Mouse (Mus musculus): ENCODE measurements around the gene Prss56. TPM values are rescaled to one million over a fixed set of nuclear protein-coding genes. Genes with fewer than 3 reads are reported as not detected.

Prss56 gene
- total and polyA plus RNA-seq, 2 experiments from 2014 or later, result not detected

DNA sequence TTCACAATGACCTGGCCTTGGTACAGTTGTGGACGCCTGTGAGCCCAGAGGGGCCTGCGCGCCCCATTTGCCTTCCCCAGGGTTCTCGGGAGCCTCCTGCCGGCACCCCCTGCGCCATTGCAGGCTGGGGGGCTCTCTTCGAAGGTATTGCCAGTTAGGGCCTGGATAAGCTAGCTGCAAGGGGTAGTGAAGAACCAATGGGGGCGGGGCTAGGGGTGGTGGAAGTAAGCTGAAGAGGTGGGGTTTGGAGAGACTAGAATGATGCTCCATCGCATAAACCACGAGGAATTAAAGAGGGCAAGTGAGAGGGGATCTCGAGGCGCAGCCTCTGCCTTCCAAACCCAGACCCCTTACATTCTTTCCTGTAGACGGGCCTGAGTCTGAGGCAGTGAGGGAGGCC lies 2.4 kb downstream of the Prss56 start:
- H3K9me3 ChIP-seq (replicated peaks; ENCODE audit: control insufficient read depth, low read length), result no peaks in the 10 kb centered on the region
- H3K4me2 ChIP-seq (ENCODE audit: low read depth, low read length), result no peak overlapping the region
- no peak overlapping the region for H3K27ac ChIP-seq (ENCODE audit: low read depth)
- no peak for TF ChIP-seq CTCF (IDR thresholded peaks at IDR 0.05; ENCODE audit: low read depth)
- TF ChIP-seq EP300 (IDR thresholded peaks at IDR 0.05; ENCODE audit: low read depth), result no peak
- no peak for ATAC-seq (ENCODE audit: insufficient read depth, low read depth)
- H3K4me3 ChIP-seq (ENCODE audit: low read depth, low read length), result no peak overlapping the region
- no peak for DNase-seq (ENCODE audit: low spot score)
- H3K4me1 ChIP-seq (ENCODE audit: control insufficient read depth, insufficient read depth), result no peaks in the 10 kb centered on the region
- H3K36me3 ChIP-seq (replicated peaks; ENCODE audit: control insufficient read depth, insufficient read depth, low read length), result no peaks in the 10 kb centered on the region
- H3K9ac ChIP-seq (replicated peaks; ENCODE audit: low read depth, low read length), result no peak overlapping the region
- 16% methylated on average over 13 of the region's 13 CpGs for WGBS
- H3K27me3 ChIP-seq (ENCODE audit: control insufficient read depth, insufficient read depth, low read length), result peaks cover 58% of the 10 kb centered on the region

DNA sequence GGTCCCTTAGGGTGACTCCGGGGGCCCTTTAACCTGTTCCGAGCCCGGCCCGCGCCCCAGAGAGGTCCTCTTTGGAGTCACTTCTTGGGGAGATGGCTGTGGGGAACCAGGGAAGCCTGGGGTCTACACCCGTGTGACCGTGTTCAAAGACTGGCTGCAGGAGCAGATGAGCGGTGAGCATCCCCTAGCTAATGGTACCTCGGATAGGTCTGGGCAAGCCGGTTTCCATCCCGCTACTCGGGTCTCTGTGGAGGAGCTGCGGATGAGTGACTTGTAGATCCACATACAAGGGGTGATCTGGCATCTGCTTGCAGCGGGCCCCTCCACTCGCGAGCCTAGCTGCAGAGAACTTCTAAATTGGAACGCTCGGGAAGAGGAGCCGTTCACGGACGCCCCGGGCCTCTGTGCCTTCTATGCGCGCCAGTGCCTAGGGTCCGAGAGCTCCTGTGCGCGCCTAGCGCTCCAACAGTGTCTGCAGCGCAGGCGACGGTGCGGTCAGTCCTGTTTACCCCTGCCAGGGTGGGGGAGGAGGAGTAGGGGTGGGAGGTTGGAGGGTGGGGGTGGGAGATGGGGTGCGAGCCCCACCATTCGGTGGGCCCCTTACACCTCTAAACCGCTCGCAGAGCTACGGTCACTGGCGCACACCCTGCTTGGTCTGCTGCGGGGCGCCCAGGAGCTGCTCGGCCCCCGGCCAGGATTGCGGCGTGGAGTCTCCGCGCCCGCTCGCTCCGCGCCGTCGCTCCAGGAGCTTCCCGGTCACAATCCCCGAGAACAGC lies 3.3 kb downstream of the Prss56 start:
- Histone ChIP-seq H3K27me3 (ENCODE audit: control insufficient read depth, insufficient read depth, low read length) (peaks cover 59% of the 10 kb centered on the region), H3K4me1 (ENCODE audit: control insufficient read depth, insufficient read depth) (no peaks in the 10 kb centered on the region), H3K9ac (replicated peaks; ENCODE audit: low read depth, low read length) (peak overlapping the region; percentile 30; the same call in 1 of the 2 replicates), H3K27ac (ENCODE audit: low read depth) (no peak overlapping the region), H3K4me3 (ENCODE audit: low read depth, low read length) (peak overlapping the region; percentile 47), H3K4me2 (ENCODE audit: low read depth, low read length) (peak overlapping the region; percentile 84), H3K9me3 (replicated peaks; ENCODE audit: control insufficient read depth, low read length) (no peaks in the 10 kb centered on the region), H3K36me3 (replicated peaks; ENCODE audit: control insufficient read depth, insufficient read depth, low read length) (no peaks in the 10 kb centered on the region)
- 3% methylated on average over 51 of the region's 54 CpGs for WGBS
- peak; percentile 25 for ATAC-seq (ENCODE audit: insufficient read depth, low read depth)
- TF ChIP-seq CTCF (IDR thresholded peaks at IDR 0.05; ENCODE audit: low read depth) (no peak), EP300 (IDR thresholded peaks at IDR 0.05; ENCODE audit: low read depth) (no peak)
- DNase-seq (ENCODE audit: low spot score), result no peak

- no peak for TF ChIP-seq EP300 (IDR thresholded peaks at IDR 0.05; ENCODE audit: low read depth)
- TF ChIP-seq CTCF (IDR thresholded peaks at IDR 0.05; ENCODE audit: low read depth), result peak; percentile 89
- Histone ChIP-seq H3K4me3 (ENCODE audit: low read depth, low read length) (peak overlapping the region; percentile 47), H3K4me1 (ENCODE audit: control insufficient read depth, insufficient read depth) (no peaks in the 10 kb centered on the region), H3K36me3 (replicated peaks; ENCODE audit: control insufficient read depth, insufficient read depth, low read length) (no peaks in the 10 kb centered on the region), H3K9ac (replicated peaks; ENCODE audit: low read depth, low read length) (peak overlapping the region; percentile 30; the same call in 1 of the 2 replicates), H3K9me3 (replicated peaks; ENCODE audit: control insufficient read depth, low read length) (no peaks in the 10 kb centered on the region), H3K4me2 (ENCODE audit: low read depth, low read length) (peak overlapping the region; percentile 84), H3K27me3 (ENCODE audit: control insufficient read depth, insufficient read depth, low read length) (peaks cover 62% of the 10 kb centered on the region), H3K27ac (ENCODE audit: low read depth) (no peak overlapping the region)
- DNase-seq (ENCODE audit: low spot score), result peak; percentile 63
- under 1% methylated on average over 15 of the region's 15 CpGs for WGBS
- peak; percentile 36; the same call in 1 of the 2 replicates for ATAC-seq (ENCODE audit: insufficient read depth, low read depth)
Measured at GRCm38 (mm10) chr1:87187037-87187355, 3.9 kb downstream of the Prss56 start.

DNA sequence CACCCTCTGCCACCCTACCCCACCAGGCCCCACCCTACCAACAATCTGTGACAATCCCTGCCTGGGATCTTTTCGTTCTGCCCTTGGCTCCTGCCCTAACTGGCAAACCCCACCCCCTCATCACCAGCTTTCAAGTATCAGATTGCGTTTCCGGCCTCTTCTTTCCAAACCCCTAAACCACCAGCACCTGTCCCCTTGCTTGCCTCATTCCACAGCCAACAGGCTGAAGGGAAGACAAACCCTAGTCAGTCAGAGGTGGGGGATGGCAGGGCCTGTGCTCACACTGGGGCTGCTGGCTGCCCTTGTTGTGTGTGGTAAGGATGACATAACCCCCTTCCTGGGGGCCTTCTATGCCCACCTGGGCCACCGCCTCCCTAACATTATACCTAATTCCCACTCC lies 7.3 kb downstream of the Prss56 start, which contains the start of gene Chrnd:
Gene Chrnd, plus strand, starts transcription at position 179 of the 400 bp plus-strand sequence.
- no peak within 1 kb of the TSS for H3K4me2 ChIP-seq (ENCODE audit: low read depth, low read length)
- peaks cover 38% of the 10 kb centered on the region for H3K27me3 ChIP-seq (ENCODE audit: control insufficient read depth, insufficient read depth, low read length)
- DNase-seq (ENCODE audit: low spot score) (no peak), ATAC-seq (ENCODE audit: insufficient read depth, low read depth) (no peak)
- no peaks in the 10 kb centered on the region for H3K4me1 ChIP-seq (ENCODE audit: control insufficient read depth, insufficient read depth)
- H3K9me3 ChIP-seq (replicated peaks; ENCODE audit: control insufficient read depth, low read length), result no peaks in the 10 kb centered on the region
- no peak within 1 kb of the TSS for H3K9ac ChIP-seq (replicated peaks; ENCODE audit: low read depth, low read length)
- TF ChIP-seq EP300 (IDR thresholded peaks at IDR 0.05; ENCODE audit: low read depth), result no peak
- TF ChIP-seq CTCF (IDR thresholded peaks at IDR 0.05; ENCODE audit: low read depth), result no peak
- no peak within 1 kb of the TSS for H3K4me3 ChIP-seq (ENCODE audit: low read depth, low read length)
- no peaks in the 10 kb centered on the region for H3K36me3 ChIP-seq (replicated peaks; ENCODE audit: control insufficient read depth, insufficient read depth, low read length)
- 32% methylated on average over 4 of the region's 4 CpGs for WGBS
- H3K27ac ChIP-seq (ENCODE audit: low read depth), result no peak within 1 kb of the TSS

- WGBS, result 62% methylated on average over 9 of the region's 9 CpGs
- ATAC-seq (ENCODE audit: insufficient read depth, low read depth) (no peak), DNase-seq (ENCODE audit: low spot score) (no peak)
- H3K4me2 ChIP-seq (ENCODE audit: low read depth, low read length), result no peak overlapping the region
- TF ChIP-seq CTCF (IDR thresholded peaks at IDR 0.05; ENCODE audit: low read depth), result no peak
- no peak for TF ChIP-seq EP300 (IDR thresholded peaks at IDR 0.05; ENCODE audit: low read depth)
- no peak overlapping the region for H3K4me3 ChIP-seq (ENCODE audit: low read depth, low read length)
- no peak overlapping the region for H3K27ac ChIP-seq (ENCODE audit: low read depth)
- no peaks in the 10 kb centered on the region for H3K9me3 ChIP-seq (replicated peaks; ENCODE audit: control insufficient read depth, low read length)
- H3K36me3 ChIP-seq (replicated peaks; ENCODE audit: control insufficient read depth, insufficient read depth, low read length), result no peaks in the 10 kb centered on the region
- H3K27me3 ChIP-seq (ENCODE audit: control insufficient read depth, insufficient read depth, low read length), result no peaks in the 10 kb centered on the region
- H3K9ac ChIP-seq (replicated peaks; ENCODE audit: low read depth, low read length), result no peak overlapping the region
- H3K4me1 ChIP-seq (ENCODE audit: control insufficient read depth, insufficient read depth), result peaks cover 6% of the 10 kb centered on the region; the same call in 1 of the 2 replicates
Measured at GRCm38 (mm10) chr1:87197296-87197695, 14.2 kb downstream of the Prss56 start.
